Mouse (Mus musculus): ENCODE measurements around the gene 2310022A10Rik. TPM values are rescaled to one million over a fixed set of nuclear protein-coding genes. Genes with fewer than 3 reads are reported as not detected.

2310022A10Rik gene
- polyA plus RNA-seq, 1 experiment from 2014 or later = 24.1 TPM

GRCm38 (mm10) chr7:27541922-27542321 lies 11.1 kb upstream of the 2310022A10Rik start:
- H3K9me3 ChIP-seq = no peaks in the 10 kb centered on the region
- peaks cover 9% of the 10 kb centered on the region; the same call in 1 of the 2 replicates for H3K4me1 ChIP-seq (replicated peaks)
- H3K27ac ChIP-seq = no peak overlapping the region
- H3K9ac ChIP-seq = peak overlapping the region; percentile 61
- ATAC-seq = no peak
- no peaks in the 10 kb centered on the region for H3K36me3 ChIP-seq
- 65% methylated on average over 5 of the region's 5 CpGs for WGBS
- peak overlapping the region; percentile 79 for H3K4me2 ChIP-seq (replicated peaks)
- no peaks in the 10 kb centered on the region for H3K27me3 ChIP-seq (replicated peaks)
- peak overlapping the region; percentile 42 for H3K4me3 ChIP-seq (replicated peaks)

- Histone ChIP-seq H3K36me3 (no peaks in the 10 kb centered on the region), H3K9me3 (no peaks in the 10 kb centered on the region), H3K4me1 (replicated peaks) (peaks cover 9% of the 10 kb centered on the region; the same call in 1 of the 2 replicates), H3K4me3 (replicated peaks) (peak overlapping the region; percentile 42), H3K27ac (peak overlapping the region; percentile 38; the same call in 1 of the 2 replicates), H3K27me3 (replicated peaks) (no peaks in the 10 kb centered on the region), H3K9ac (peak overlapping the region; percentile 61), H3K4me2 (replicated peaks) (peak overlapping the region; percentile 79)
- peak; percentile 89 for ATAC-seq
- under 1% methylated on average over 30 of the region's 30 CpGs for WGBS
These were observed 10.5 kb upstream of the 2310022A10Rik start for GRCm38 (mm10) chr7:27542392-27543033.

- Histone ChIP-seq H3K36me3 (no peaks in the 10 kb centered on the region), H3K4me2 (replicated peaks) (peak overlapping the region; percentile 79), H3K27me3 (replicated peaks) (no peaks in the 10 kb centered on the region), H3K4me1 (replicated peaks) (peaks cover 9% of the 10 kb centered on the region; the same call in 1 of the 2 replicates), H3K9ac (peak overlapping the region; percentile 61; the same call in 1 of the 2 replicates), H3K9me3 (no peaks in the 10 kb centered on the region), H3K27ac (peak overlapping the region; percentile 40; the same call in 1 of the 2 replicates), H3K4me3 (replicated peaks) (peak overlapping the region; percentile 42)
- 42% methylated on average over 6 of the region's 6 CpGs for WGBS
- ATAC-seq = peak; percentile 12
These were observed 10.0 kb upstream of the 2310022A10Rik start for GRCm38 (mm10) chr7:27543065-27543464.

- no peaks in the 10 kb centered on the region for H3K27me3 ChIP-seq (replicated peaks)
- no peaks in the 10 kb centered on the region for H3K36me3 ChIP-seq
- no peak overlapping the region for H3K4me3 ChIP-seq (replicated peaks)
- H3K27ac ChIP-seq = peak overlapping the region; percentile 40; the same call in 1 of the 2 replicates
- no peaks in the 10 kb centered on the region for H3K9me3 ChIP-seq
- WGBS = 82% methylated on average over 4 of the region's 4 CpGs
- ATAC-seq = no peak
- H3K4me2 ChIP-seq (replicated peaks) = no peak overlapping the region
- H3K9ac ChIP-seq = no peak overlapping the region
- peaks cover 9% of the 10 kb centered on the region; the same call in 1 of the 2 replicates for H3K4me1 ChIP-seq (replicated peaks)
These were observed 9.2 kb upstream of the 2310022A10Rik start for GRCm38 (mm10) chr7:27543851-27544250.

GRCm38 (mm10) chr7:27544675-27545370 lies 8.2 kb upstream of the 2310022A10Rik start:
- no peaks in the 10 kb centered on the region for H3K9me3 ChIP-seq
- no peak for ATAC-seq
- WGBS = 85% methylated on average over 12 of the region's 12 CpGs
- H3K27me3 ChIP-seq (replicated peaks) = no peaks in the 10 kb centered on the region
- no peak overlapping the region for H3K4me3 ChIP-seq (replicated peaks)
- no peak overlapping the region for H3K9ac ChIP-seq
- no peak overlapping the region for H3K27ac ChIP-seq
- no peak overlapping the region for H3K4me2 ChIP-seq (replicated peaks)
- no peaks in the 10 kb centered on the region for H3K36me3 ChIP-seq
- peaks cover 9% of the 10 kb centered on the region; the same call in 1 of the 2 replicates for H3K4me1 ChIP-seq (replicated peaks)

- Histone ChIP-seq H3K36me3 (no peaks in the 10 kb centered on the region), H3K4me2 (replicated peaks) (no peak overlapping the region), H3K4me3 (replicated peaks) (no peak overlapping the region), H3K27me3 (replicated peaks) (no peaks in the 10 kb centered on the region), H3K9me3 (no peaks in the 10 kb centered on the region), H3K4me1 (replicated peaks) (no peaks in the 10 kb centered on the region; the same call in 1 of the 2 replicates), H3K9ac (no peak overlapping the region), H3K27ac (no peak overlapping the region)
- ATAC-seq = no peak
- 76% methylated on average over 6 of the region's 6 CpGs for WGBS
These were observed 3.4 kb upstream of the 2310022A10Rik start for GRCm38 (mm10) chr7:27549597-27549996.

- H3K4me2 ChIP-seq (replicated peaks) = peak overlapping the region; percentile 72
- H3K9me3 ChIP-seq = no peaks in the 10 kb centered on the region
- H3K4me3 ChIP-seq (replicated peaks) = peak overlapping the region; percentile 70
- 48% methylated on average over 5 of the region's 5 CpGs for WGBS
- no peaks in the 10 kb centered on the region for H3K36me3 ChIP-seq
- no peak for ATAC-seq
- H3K9ac ChIP-seq = no peak overlapping the region
- H3K27me3 ChIP-seq (replicated peaks) = no peaks in the 10 kb centered on the region
- no peak overlapping the region for H3K27ac ChIP-seq
- H3K4me1 ChIP-seq (replicated peaks) = no peaks in the 10 kb centered on the region; the same call in 1 of the 2 replicates
These were observed 963 bp upstream of the 2310022A10Rik start for GRCm38 (mm10) chr7:27552070-27552469.

- Histone ChIP-seq H3K4me1 (replicated peaks) (0 out of 2 replicates have a peak, but pooled peaks cover 4% of the 10 kb centered on the region), H3K9ac (no peak overlapping the region), H3K4me2 (replicated peaks) (no peak overlapping the region), H3K9me3 (no peaks in the 10 kb centered on the region), H3K27me3 (replicated peaks) (no peaks in the 10 kb centered on the region), H3K36me3 (peaks cover 22% of the 10 kb centered on the region), H3K27ac (no peak overlapping the region), H3K4me3 (replicated peaks) (no peak overlapping the region)
- ATAC-seq = no peak
- WGBS = 54% methylated on average over 8 of the region's 8 CpGs
These were observed 7.4 kb downstream of the 2310022A10Rik start for GRCm38 (mm10) chr7:27560291-27560887.

GRCm38 (mm10) chr7:27560978-27561377 lies 7.9 kb downstream of the 2310022A10Rik start:
- ATAC-seq = no peak
- Histone ChIP-seq H3K4me3 (replicated peaks) (no peak overlapping the region), H3K4me2 (replicated peaks) (no peak overlapping the region), H3K9me3 (no peaks in the 10 kb centered on the region), H3K27me3 (replicated peaks) (no peaks in the 10 kb centered on the region), H3K27ac (no peak overlapping the region), H3K4me1 (replicated peaks) (0 out of 2 replicates have a peak, but pooled peaks cover 4% of the 10 kb centered on the region), H3K36me3 (peaks cover 26% of the 10 kb centered on the region), H3K9ac (no peak overlapping the region)
- WGBS = 75% methylated on average over 1 of the region's 1 CpGs

GRCm38 (mm10) chr7:27569580-27570224 lies 16.7 kb downstream of the 2310022A10Rik start:
- H3K27ac ChIP-seq = no peak overlapping the region
- H3K4me1 ChIP-seq (replicated peaks) = no peaks in the 10 kb centered on the region
- ATAC-seq = no peak
- H3K9ac ChIP-seq = no peak overlapping the region
- H3K27me3 ChIP-seq (replicated peaks) = no peaks in the 10 kb centered on the region
- peaks cover 33% of the 10 kb centered on the region for H3K36me3 ChIP-seq
- H3K4me3 ChIP-seq (replicated peaks) = no peak overlapping the region
- WGBS = 81% methylated on average over 5 of the region's 5 CpGs
- H3K4me2 ChIP-seq (replicated peaks) = no peak overlapping the region
- no peaks in the 10 kb centered on the region for H3K9me3 ChIP-seq

- Histone ChIP-seq H3K9ac (no peak overlapping the region), H3K36me3 (peaks cover 33% of the 10 kb centered on the region), H3K27ac (no peak overlapping the region), H3K4me3 (replicated peaks) (no peak overlapping the region), H3K4me1 (replicated peaks) (no peaks in the 10 kb centered on the region), H3K4me2 (replicated peaks) (no peak overlapping the region), H3K9me3 (no peaks in the 10 kb centered on the region), H3K27me3 (replicated peaks) (no peaks in the 10 kb centered on the region)
- ATAC-seq = no peak
- whole genome bisulfite sequencing = 88% methylated on average over 4 of the region's 4 CpGs
These were observed 19.1 kb downstream of the 2310022A10Rik start for GRCm38 (mm10) chr7:27572133-27572532.
